Mouse (Mus musculus) left cerebral cortex, adult 9 months (tissue): ENCODE data around the gene Cyp26c1.

Source experiments
- DNase-seq, 2 experiments: peaks; one replicate each; pipeline ENCODE4 v3.0.0; 2022; ENCODE audit warnings: low spot score in 2 of 2

The Cyp26c1 gene

DNA sequence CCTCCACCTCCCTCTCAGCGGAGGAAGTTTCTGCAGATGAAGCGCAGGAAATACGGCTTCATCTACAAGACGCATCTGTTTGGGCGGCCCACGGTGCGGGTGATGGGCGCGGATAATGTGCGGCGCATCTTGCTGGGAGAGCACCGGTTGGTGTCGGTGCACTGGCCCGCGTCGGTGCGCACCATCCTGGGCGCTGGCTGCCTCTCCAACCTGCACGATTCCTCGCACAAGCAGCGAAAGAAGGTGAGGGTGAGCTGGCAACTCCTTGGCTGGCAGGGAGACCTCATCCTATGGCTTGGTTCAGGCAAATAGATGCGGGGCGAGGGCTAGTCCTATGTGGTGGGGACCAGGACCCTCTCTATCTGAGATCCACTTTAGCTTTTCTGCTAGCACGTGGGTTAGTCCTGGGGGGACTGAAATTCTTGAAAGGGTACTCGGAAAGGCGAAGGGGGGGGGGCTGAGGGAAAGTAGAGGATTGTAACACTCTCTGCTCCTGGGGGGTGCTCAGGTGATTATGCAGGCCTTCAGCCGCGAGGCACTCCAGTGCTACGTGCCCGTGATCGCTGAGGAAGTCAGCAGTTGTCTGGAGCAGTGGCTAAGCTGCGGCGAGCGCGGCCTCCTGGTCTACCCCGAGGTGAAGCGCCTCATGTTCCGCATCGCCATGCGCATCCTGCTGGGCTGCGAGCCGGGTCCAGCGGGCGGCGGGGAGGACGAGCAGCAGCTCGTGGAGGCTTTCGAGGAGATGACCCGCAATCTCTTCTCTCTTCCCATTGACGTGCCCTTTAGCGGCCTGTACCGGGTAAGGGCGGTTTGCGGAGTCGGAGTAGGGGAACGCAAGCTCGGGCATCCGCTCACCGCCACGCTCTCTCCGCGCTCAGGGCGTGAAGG, 13.1 kb downstream of the Cyp26c1 start:
- DNase-seq = no peak

- DNase-seq = no peak
Observed at GRCm38 (mm10) chr19:37699711-37700110, 14.3 kb downstream of the Cyp26c1 start.

DNA sequence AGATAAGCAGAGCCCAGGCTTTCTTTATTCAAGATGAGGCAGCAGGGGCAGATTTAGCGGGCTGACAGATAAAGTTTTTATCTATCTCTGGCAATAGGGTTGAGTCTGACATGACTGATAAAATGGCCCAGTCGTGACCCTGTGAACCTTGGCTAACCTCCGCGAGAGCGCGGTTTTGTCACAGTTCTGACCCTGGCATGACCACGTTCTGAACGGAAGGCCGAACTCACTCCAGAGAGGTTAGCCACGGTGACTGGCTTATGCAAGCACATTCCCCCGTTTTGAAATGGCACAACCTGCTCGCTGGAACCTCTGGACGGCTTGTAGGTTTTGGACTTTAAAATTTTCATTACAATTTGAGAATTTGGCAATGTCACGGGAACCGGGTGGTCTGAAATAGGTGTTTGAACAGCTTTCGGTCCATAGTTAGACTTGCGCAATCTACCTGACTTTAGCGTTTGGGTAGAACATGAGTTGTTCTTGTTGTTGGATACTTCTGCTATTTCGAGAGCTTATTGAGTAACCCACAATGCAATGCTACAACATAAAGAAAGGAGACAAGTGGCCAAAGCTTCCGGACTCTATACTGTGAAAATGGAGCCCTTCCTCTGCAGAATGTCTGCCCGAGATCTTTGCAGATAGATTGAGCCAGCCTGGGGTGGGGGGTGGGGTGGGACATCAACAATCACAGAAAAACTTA, 17.1 kb downstream of the Cyp26c1 start:
- no peak for DNase-seq

- peak in 1 of 2 experiments; percentile 62 for DNase-seq
Observed at GRCm38 (mm10) chr19:37703902-37704509, 18.6 kb downstream of the Cyp26c1 start.

DNA sequence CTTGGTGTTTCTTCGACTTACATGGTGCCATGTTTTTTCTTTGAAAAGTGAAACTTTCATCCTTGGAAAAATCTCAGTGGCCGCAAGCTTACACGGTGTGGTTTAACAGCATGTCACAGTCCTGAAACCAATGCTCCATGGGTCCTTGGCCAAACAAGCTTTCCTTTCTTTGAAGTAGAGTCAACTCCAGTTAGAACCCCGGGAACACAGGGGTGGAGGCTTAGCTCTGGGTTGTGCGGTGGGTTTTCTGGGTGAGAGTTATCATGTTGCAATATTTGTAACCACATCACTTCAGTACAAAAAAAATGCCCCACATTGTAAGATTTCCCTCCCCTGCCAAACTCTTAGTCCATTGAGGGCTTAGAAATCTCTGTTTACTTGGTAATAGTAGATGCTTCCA, 20.3 kb downstream of the Cyp26c1 start:
- no peak for DNase-seq

DNA sequence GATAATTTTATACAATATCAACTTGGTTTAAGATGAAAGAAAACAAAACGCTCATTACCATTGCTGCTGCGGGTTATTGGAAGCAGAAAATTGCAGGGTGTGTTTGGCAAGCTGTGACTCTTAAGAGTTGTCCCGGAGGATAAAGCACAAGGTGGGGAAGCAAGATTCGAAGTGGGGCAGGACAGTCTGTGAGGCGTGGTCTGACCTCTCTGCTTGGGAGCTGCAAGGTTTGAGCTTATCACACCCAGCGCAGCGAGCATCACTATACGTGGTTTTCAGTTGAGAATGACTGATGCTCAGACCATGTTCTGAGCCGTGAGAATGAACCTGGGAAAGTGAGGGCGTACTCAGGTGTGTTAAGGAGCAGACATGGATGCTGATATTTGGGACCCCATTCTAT, 29.3 kb downstream of the Cyp26c1 start:
- no peak for DNase-seq

GRCm38 (mm10) chr19:37715980-37716379, 30.6 kb downstream of the Cyp26c1 start:
- no peak for DNase-seq

- DNase-seq = no peak
Observed at GRCm38 (mm10) chr19:37716524-37717175, 31.3 kb downstream of the Cyp26c1 start.

GRCm38 (mm10) chr19:37719166-37719565, 33.8 kb downstream of the Cyp26c1 start:
- no peak for DNase-seq

- DNase-seq = no peak
Observed at GRCm38 (mm10) chr19:37724591-37724990, 39.2 kb downstream of the Cyp26c1 start.

DNA sequence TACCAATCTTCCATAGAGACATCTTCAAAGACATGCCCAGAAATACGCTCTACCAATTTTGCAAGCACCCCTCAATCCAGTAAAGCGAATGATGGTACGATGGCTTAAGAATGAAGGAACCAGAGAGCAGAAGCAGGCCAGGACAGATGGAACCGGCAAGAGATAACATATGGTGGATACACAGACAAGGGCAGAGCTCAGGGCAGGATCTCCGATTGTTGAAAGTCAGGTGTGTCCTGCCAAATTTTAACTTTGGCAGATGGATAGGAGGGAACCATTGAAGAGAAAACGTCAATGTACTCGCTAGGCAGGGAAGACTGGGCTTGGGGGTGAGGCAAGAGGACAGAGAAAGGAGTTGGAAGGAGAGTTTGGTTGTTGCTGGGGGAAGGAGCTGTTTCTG, 41.2 kb downstream of the Cyp26c1 start:
- DNase-seq = no peak

- DNase-seq = no peak
Observed at GRCm38 (mm10) chr19:37727366-37727765, 42.0 kb downstream of the Cyp26c1 start.

DNA sequence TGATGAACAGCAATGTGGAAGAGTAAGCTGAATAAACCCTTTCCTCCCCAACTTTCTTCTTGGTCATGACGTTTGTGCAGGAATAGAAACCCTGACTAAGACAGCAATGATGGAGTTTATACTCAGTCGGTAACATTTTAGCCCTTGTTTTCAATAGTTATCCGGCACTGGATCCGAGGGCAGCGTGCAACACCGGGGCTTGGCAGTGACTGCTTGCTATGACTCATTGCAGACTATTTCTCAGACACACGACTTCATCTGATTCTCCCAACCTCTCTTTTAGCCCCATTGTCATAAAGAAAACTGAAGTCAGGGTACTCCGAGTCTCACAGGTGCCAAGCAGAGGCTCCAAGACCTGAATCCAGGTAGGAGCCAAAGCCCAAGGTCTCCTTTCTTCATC, 50.0 kb downstream of the Cyp26c1 start:
- no peak for DNase-seq

GRCm38 (mm10) chr19:37738575-37738974, 53.2 kb downstream of the Cyp26c1 start:
- DNase-seq = no peak

- DNase-seq = no peak
Observed at GRCm38 (mm10) chr19:37740043-37740442, 54.7 kb downstream of the Cyp26c1 start.
